Mouse (Mus musculus) cortical plate, adult 2 months (tissue): ENCODE results near the gene Rpap2. TPM values are rescaled to one million over a fixed set of nuclear protein-coding genes. Genes with fewer than 3 reads are reported as not detected.
A peak's percentile ranks its signal among the peaks of the same experiment; 100 is the strongest.

ENCODE experiments used
- H3K27ac ChIP-seq: fragments of 200-500 bp; 2 replicates; pipeline ENCODE4 v1.5.1; 2012; ENCODE audit warnings: low read length, control low read depth, inconsistent platforms; ENCODE audit not compliant: insufficient read depth
- H3K4me1 ChIP-seq: fragments of 200-500 bp; 2 replicates; pipeline ENCODE4 v1.6.1; 2011; ENCODE audit warnings: low read length; ENCODE audit not compliant: control insufficient read depth, insufficient read depth
- H3K4me3 ChIP-seq: fragments of 200-500 bp; 2 replicates; pipeline ENCODE4 v1.5.1; 2011; ENCODE audit warnings: mild to moderate bottlenecking, low read length, control low read depth; ENCODE audit not compliant: insufficient read depth
- CTCF ChIP-seq: fragments of 200-500 bp; IDR thresholded peaks from 2 replicates; pipeline ENCODE4 v1.5.1; 2011; ENCODE audit warnings: mild to moderate bottlenecking, control low read depth, low read length; ENCODE audit not compliant: insufficient read depth; ENCODE audit errors: extremely low read depth
- POLR2A ChIP-seq: fragments of 200-500 bp; IDR thresholded peaks from 2 replicates; pipeline ENCODE4 v1.6.1; 2011; ENCODE audit warnings: mild to moderate bottlenecking, low read length, control low read depth; ENCODE audit not compliant: insufficient read depth; ENCODE audit errors: extremely low read depth
- polyA plus RNA-seq: library from polyadenylated mRNA; depleted of rRNA; stranded (reverse); fragments of >200 nt; gene quantifications from 2 replicates; pipeline ENCODE4 v1.2.3, GENCODE M21; 2012; rRNA removed

Rpap2 gene
- polyA plus RNA-seq: 15.2 TPM in 2 replicates

- Histone ChIP-seq H3K4me3 (peak within 1 kb of the TSS; percentile 94), H3K4me1 (peaks cover 2% of the 10 kb centered on the region), H3K27ac (peak within 1 kb of the TSS; percentile 87)
- TF ChIP-seq CTCF: no peak
- peak; percentile 67; the same call in 1 of the 2 replicates for TF ChIP-seq POLR2A
These were observed at the start of gene Rpap2, which contains the start of gene Glmn for GRCm38 (mm10) chr5:107597301-107598077. TSS of gene Rpap2 (plus strand) at chr5:107597373. TSS of gene Glmn (minus strand) at chr5:107597888.

- H3K4me3 ChIP-seq: no peak overlapping the region
- H3K4me1 ChIP-seq: no peaks in the 10 kb centered on the region
- no peak overlapping the region for H3K27ac ChIP-seq
- no peak for TF ChIP-seq POLR2A
- TF ChIP-seq CTCF: no peak
These were observed 49.2 kb upstream of the Rpap2 start for GRCm38 (mm10) chr5:107547955-107548354.

- Histone ChIP-seq H3K27ac (no peak overlapping the region), H3K4me1 (no peaks in the 10 kb centered on the region), H3K4me3 (no peak overlapping the region)
- no peak for TF ChIP-seq CTCF
- no peak for TF ChIP-seq POLR2A
These were observed 48.7 kb upstream of the Rpap2 start for GRCm38 (mm10) chr5:107548444-107548843.

GRCm38 (mm10) chr5:107554336-107554735 is 42.8 kb upstream of the Rpap2 start:
- no peaks in the 10 kb centered on the region for H3K4me1 ChIP-seq
- H3K27ac ChIP-seq: no peak overlapping the region
- H3K4me3 ChIP-seq: no peak overlapping the region
- TF ChIP-seq CTCF (no peak), POLR2A (no peak)

GRCm38 (mm10) chr5:107556969-107557368 is 40.2 kb upstream of the Rpap2 start:
- no peaks in the 10 kb centered on the region for H3K4me1 ChIP-seq
- TF ChIP-seq POLR2A (no peak), CTCF (no peak)
- H3K27ac ChIP-seq: no peak overlapping the region
- H3K4me3 ChIP-seq: no peak overlapping the region

- H3K4me1 ChIP-seq: no peaks in the 10 kb centered on the region
- H3K27ac ChIP-seq: no peak overlapping the region
- TF ChIP-seq POLR2A (0 out of 2 replicates have a peak, but pooled peaks have one; percentile 20), CTCF (no peak)
- H3K4me3 ChIP-seq: no peak overlapping the region
These were observed 28.0 kb upstream of the Rpap2 start for GRCm38 (mm10) chr5:107569148-107569547.

- H3K4me1 ChIP-seq: peaks cover 2% of the 10 kb centered on the region
- no peak overlapping the region; the same call in 1 of the 2 replicates for H3K4me3 ChIP-seq
- no peak for TF ChIP-seq POLR2A
- H3K27ac ChIP-seq: no peak overlapping the region
These were observed 1.2 kb downstream of the Rpap2 start for GRCm38 (mm10) chr5:107598380-107598779.

GRCm38 (mm10) chr5:107611224-107611623 is 14.1 kb downstream of the Rpap2 start:
- Histone ChIP-seq H3K4me1 (no peaks in the 10 kb centered on the region), H3K27ac (no peak overlapping the region), H3K4me3 (no peak overlapping the region)
- TF ChIP-seq CTCF (peak; percentile 77), POLR2A (no peak)

GRCm38 (mm10) chr5:107617986-107618385 is 20.8 kb downstream of the Rpap2 start:
- TF ChIP-seq CTCF (no peak), POLR2A (no peak)
- no peaks in the 10 kb centered on the region for H3K4me1 ChIP-seq
- H3K27ac ChIP-seq: no peak overlapping the region
- H3K4me3 ChIP-seq: no peak overlapping the region

- no peak overlapping the region for H3K4me3 ChIP-seq
- TF ChIP-seq POLR2A (no peak), CTCF (no peak)
- H3K27ac ChIP-seq: no peak overlapping the region
- H3K4me1 ChIP-seq: no peaks in the 10 kb centered on the region
These were observed 24.2 kb downstream of the Rpap2 start for GRCm38 (mm10) chr5:107621327-107621726.

- Histone ChIP-seq H3K4me1 (no peaks in the 10 kb centered on the region), H3K27ac (no peak overlapping the region), H3K4me3 (no peak overlapping the region)
- TF ChIP-seq CTCF (no peak), POLR2A (no peak)
These were observed 36.5 kb downstream of the Rpap2 start for GRCm38 (mm10) chr5:107633651-107634050.
